Mouse (Mus musculus): ENCODE data around the gene Vmn2r117. TPM values are rescaled to one million over a fixed set of nuclear protein-coding genes. Genes with fewer than 3 reads are reported as not detected.
"Not testable (repeated sequence)": the region's sequence is repeated elsewhere in the genome, so short reads cannot be mapped to it uniquely, and the experiment has no call there.

Gene Vmn2r117
- polyA plus RNA-seq (2015; fragmentation: Nextera tagmentation; extraction: Ambion mirVana) = not detected in 2 replicates

DNA sequence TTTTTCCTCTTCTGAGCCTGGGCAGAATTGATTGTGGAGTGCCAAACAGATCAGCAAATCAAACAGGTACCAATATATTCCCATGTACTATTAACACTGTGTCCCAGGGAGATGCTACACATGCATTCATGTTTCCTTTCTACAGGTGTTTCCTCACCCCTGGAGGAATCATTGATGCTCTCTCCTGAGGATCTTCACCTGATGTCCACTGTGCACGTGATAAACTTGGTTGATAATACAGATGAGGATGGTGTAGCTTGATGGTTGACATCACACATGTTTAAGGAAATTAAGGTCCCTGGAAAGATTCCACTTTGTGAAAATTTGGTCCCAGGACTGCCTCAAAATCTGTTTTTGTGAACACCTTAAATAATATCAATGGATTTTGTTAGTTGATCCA lies at the start of gene Vmn2r117:
TSS of gene Vmn2r117 (minus strand) at position 101 of the 400 bp plus-strand sequence.
- not testable (repeated sequence) for H3K9ac ChIP-seq; H3K27ac ChIP-seq; H3K9me3 ChIP-seq (replicated peaks); H3K4me3 ChIP-seq (replicated peaks); DNase-seq; H3K4me2 ChIP-seq; H3K36me3 ChIP-seq; H3K4me1 ChIP-seq (replicated peaks); ATAC-seq (ENCODE audit: low read depth); H3K27me3 ChIP-seq
- WGBS (ENCODE audit: insufficient replicate concordance) = 27% methylated on average over 1 of the region's 1 CpGs

DNA sequence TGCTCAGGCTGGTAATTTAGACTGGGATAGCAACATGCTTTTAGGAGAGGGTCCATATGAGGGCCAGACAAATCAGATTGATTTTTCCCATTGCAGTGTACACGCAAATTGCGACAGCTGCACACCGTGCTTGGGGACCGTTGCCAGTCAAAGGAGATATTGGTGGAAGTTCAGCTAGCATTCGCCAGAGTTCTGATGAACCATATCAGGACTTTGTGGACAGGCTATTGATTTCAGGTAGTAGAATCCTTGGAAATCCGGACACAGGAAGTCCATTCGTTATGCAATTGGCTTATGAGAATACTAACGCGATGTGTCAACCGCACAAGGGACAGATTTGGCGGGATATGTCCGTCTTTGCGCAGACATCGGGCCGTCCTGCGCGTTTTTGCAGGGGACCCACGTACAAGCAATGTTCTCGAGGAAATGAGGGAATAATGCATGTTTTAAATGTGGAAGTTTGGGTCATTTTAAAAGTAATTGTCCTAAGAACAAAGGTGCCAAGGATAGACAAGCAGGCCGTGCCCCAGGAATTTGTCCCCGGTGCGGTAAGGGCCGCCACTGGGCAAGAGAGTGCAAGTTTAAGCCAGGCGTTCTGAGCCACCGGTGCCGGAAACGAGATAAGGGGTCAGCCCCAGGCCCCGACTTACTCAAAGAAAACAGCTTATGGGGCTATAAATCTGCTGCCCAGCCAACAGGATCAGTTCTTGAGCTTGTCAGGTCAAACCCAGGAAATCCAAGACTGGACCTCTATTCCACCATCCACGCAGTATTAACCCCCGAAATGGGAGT lies 43.6 kb upstream of the Vmn2r117 start:
- not testable (repeated sequence) for DNase-seq; ATAC-seq (ENCODE audit: low read depth); H3K4me3 ChIP-seq (replicated peaks); H3K9ac ChIP-seq; H3K27ac ChIP-seq; H3K27me3 ChIP-seq; H3K4me1 ChIP-seq (replicated peaks); H3K4me2 ChIP-seq; H3K36me3 ChIP-seq; H3K9me3 ChIP-seq (replicated peaks)
- 41% methylated on average over 30 of the region's 30 CpGs for WGBS (ENCODE audit: insufficient replicate concordance)

DNA sequence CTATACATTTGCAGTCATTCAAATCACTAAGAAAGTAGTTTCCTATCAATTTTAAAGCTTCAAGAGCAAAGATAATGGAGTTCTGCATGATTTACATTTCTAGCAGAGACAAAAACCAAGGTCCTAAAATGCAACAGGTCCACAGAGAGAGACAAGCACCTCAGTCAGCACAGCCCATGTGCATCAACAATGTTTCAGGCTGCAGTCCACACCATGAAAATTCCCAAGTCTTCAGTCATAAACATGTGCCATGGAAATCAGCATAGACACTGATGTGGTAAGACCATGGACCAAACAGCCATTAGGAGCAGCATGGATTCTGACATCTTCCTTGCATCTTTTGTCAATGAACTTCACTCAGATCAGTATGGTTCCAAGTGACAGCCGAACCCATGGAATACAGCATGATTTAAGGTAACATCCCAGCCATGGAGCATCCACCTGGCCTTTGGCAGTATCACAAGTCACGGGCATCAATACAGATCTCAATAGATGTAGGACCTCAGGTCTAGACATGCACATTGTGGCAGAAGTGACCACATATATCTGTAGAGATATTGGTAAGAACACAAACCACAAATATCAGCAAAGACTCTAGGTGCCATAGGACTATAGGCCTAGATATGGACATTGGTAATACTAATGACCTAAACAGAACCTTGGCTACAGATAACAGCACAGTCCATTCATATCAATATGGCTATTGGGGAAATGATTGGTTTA lies 39.4 kb upstream of the Vmn2r117 start:
- no peak overlapping the region for H3K4me3 ChIP-seq (replicated peaks)
- H3K27ac ChIP-seq = no peak overlapping the region
- no peak overlapping the region for H3K9ac ChIP-seq
- no peak overlapping the region for H3K4me2 ChIP-seq
- no peaks in the 10 kb centered on the region for H3K9me3 ChIP-seq (replicated peaks)
- no peak for DNase-seq
- WGBS (ENCODE audit: insufficient replicate concordance) = 54% methylated on average over 2 of the region's 2 CpGs
- H3K4me1 ChIP-seq (replicated peaks) = no peaks in the 10 kb centered on the region
- H3K27me3 ChIP-seq = no peaks in the 10 kb centered on the region
- ATAC-seq (ENCODE audit: low read depth) = no peak
- no peaks in the 10 kb centered on the region for H3K36me3 ChIP-seq

DNA sequence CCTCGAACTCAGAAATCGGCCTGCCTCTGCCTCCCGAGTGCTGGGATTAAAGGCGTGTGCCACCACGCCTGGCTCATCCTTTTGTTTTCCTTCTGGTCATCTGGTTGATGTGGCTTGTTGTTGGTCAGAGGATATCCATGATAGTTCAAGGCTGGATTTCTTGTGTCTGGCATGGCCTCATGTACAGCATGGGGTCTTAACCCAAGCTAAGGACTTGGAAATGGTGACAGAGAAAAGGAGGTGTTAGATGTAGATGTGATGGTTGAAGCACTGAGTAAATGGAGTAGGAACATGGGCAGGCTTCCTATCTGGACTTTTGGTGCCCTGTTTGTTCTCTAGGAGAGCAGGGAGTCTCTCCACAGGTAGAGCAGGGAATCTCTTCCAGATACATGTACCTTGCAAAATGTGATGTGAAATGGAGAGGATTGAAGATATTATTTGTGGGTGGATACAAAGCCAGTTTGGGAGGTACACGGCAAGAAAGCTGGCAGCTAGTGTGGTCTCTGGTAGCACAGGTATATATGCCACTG lies 46.3 kb downstream of the Vmn2r117 start:
- Histone ChIP-seq H3K9ac (no peak overlapping the region), H3K36me3 (no peaks in the 10 kb centered on the region), H3K27ac (no peak overlapping the region), H3K27me3 (no peaks in the 10 kb centered on the region), H3K4me1 (replicated peaks) (no peaks in the 10 kb centered on the region), H3K9me3 (replicated peaks) (0 out of 2 replicates have a peak, but pooled peaks cover 4% of the 10 kb centered on the region), H3K4me2 (no peak overlapping the region), H3K4me3 (replicated peaks) (no peak overlapping the region)
- no peak for DNase-seq
- no peak for ATAC-seq (ENCODE audit: low read depth)
- WGBS (ENCODE audit: insufficient replicate concordance) = 61% methylated on average over 6 of the region's 6 CpGs

Other genes starting within 250 kb of the Vmn2r117 start
- gene Vmn2r114, start 167.2 kb downstream of the Vmn2r117 start, polyA plus RNA-seq (2015; fragmentation: Nextera tagmentation; extraction: Ambion mirVana) = not detected in 2 replicates
- gene Vmn2r115, start 136.0 kb downstream of the Vmn2r117 start, polyA plus RNA-seq (2015; fragmentation: Nextera tagmentation; extraction: Ambion mirVana) = not detected in 2 replicates
- gene Vmn2r116, start 95.1 kb downstream of the Vmn2r117 start, polyA plus RNA-seq (2015; fragmentation: Nextera tagmentation; extraction: Ambion mirVana) = not detected in 2 replicates
- 5.5 and 6.5 TPM in 2 replicates for gene Zfp213, start 84.5 kb upstream of the Vmn2r117 start, polyA plus RNA-seq (2015; fragmentation: Nextera tagmentation; extraction: Ambion mirVana)
- 1.2 and 1.6 TPM in 2 replicates for gene Zfp13, start 119.8 kb upstream of the Vmn2r117 start, polyA plus RNA-seq (2015; fragmentation: Nextera tagmentation; extraction: Ambion mirVana)
- not detected in 2 replicates for gene Zscan10, start 121.2 kb upstream of the Vmn2r117 start, polyA plus RNA-seq (2015; fragmentation: Nextera tagmentation; extraction: Ambion mirVana)
- 0.14 and 0.15 TPM in 2 replicates for gene Mmp25, start 165.6 kb upstream of the Vmn2r117 start, polyA plus RNA-seq (2015; fragmentation: Nextera tagmentation; extraction: Ambion mirVana)
- gene Bicdl2, start 180.8 kb upstream of the Vmn2r117 start, polyA plus RNA-seq (2015; fragmentation: Nextera tagmentation; extraction: Ambion mirVana) = 0.10 and 0.14 TPM in 2 replicates
- gene Hcfc1r1, start 193.9 kb upstream of the Vmn2r117 start, polyA plus RNA-seq (2015; fragmentation: Nextera tagmentation; extraction: Ambion mirVana) = 21.6 and 21.9 TPM in 2 replicates
- 27.6 and 27.8 TPM in 2 replicates for gene Thoc6, start 194.2 kb upstream of the Vmn2r117 start, polyA plus RNA-seq (2015; fragmentation: Nextera tagmentation; extraction: Ambion mirVana)
- 6.2 and 6.7 TPM in 2 replicates for gene Tnfrsf12a, start 197.8 kb upstream of the Vmn2r117 start, polyA plus RNA-seq (2015; fragmentation: Nextera tagmentation; extraction: Ambion mirVana)
- 0.68 and 1.3 TPM in 2 replicates for gene Cldn6, start 199.6 kb upstream of the Vmn2r117 start, polyA plus RNA-seq (2015; fragmentation: Nextera tagmentation; extraction: Ambion mirVana)
- gene Cldn9, start 204.3 kb upstream of the Vmn2r117 start, polyA plus RNA-seq (2015; fragmentation: Nextera tagmentation; extraction: Ambion mirVana) = not detected in 2 replicates
- 0.05 TPM in 1 of 2 replicates, not detected in the other for gene 1520401A03Rik, start 243.1 kb upstream of the Vmn2r117 start, polyA plus RNA-seq (2015; fragmentation: Nextera tagmentation; extraction: Ambion mirVana)
- gene Pkmyt1, start 246.6 kb upstream of the Vmn2r117 start, polyA plus RNA-seq (2015; fragmentation: Nextera tagmentation; extraction: Ambion mirVana) = 26.6 and 27.8 TPM in 2 replicates